Mouse (Mus musculus): Measurements from ENCODE around the gene Hoxc9.

Gene Hoxc9

DNA sequence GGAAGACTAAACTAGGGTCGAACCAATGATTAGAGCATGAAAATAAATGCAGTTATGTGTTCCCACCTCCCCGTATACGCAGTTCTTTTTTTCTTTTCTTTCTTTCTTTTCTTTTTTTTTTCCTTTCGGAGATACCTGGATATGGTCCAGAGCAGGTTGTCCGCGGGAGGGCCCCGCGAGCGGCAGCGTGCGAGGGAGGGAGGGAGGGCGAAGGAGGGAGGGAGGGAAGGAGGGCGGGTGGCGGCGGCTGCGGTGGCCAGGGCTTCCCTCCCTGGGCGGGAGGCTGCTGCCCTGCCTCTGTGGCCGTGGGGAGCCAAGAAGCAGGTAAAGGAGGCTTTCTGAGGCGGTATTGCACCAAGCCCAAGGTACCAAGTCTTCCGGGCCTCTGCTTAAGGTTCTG, at the start of gene Hoxc9:
TSS of gene Hoxc9 (plus strand) at position 269 of the 400 bp plus-strand sequence.
- DNase-seq: no peak

DNA sequence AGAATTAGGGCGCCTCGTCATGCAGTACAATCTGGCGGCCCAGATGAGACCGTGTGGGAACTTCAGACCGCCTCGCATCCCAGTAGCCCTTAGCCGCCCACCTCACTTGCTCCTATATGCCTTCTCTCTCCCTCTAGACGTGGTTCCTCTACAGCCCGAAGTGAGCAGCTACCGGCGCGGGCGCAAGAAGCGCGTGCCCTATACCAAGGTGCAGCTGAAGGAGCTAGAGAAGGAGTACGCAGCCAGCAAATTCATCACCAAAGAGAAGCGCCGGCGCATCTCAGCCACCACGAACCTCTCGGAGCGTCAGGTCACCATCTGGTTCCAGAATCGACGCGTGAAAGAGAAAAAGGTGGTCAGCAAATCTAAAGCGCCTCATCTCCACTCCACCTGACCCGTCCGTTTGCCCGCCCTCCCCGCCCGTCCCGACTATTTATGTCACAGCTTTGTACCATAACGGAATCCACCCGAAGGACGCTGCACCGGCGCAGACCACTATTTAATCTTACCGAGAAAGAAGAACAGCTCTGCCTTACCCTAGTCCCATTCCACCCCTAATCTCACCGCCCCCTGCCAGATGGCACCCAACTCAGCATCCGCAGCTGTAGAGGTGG, 49.1 kb upstream of the Hoxc9 start:
- DNase-seq: no peak

DNA sequence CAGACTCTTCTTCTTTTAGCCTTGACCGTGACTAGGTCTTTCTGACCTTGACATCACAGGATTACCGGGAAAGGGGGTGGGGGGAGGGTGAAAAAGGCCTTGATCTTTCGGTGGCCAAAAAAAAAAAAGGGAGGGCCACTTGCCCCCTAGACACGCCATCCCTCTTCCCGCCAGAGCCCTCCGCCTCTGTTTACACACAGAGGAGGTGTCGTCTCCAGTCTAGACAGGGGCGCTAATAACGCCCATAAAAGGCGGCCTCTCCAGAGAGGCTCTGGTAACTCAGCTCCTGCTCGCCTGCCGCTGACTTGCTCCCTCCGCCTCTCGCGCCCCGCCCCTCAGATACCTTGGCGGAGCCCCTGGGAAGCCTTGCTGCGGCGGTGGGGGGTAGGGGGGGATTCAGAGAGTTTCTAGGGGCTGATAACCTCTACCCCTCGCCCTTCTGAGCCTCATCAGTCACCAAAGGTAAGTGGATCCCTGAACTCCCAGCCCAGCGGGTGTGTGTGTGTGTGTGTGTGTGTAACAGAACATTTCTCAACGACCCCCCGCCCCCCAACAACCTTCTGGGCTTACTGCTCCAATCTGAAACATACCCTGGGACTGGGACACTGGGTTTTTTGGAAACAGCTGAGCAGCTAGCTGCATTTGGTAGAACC, 44.4 kb upstream of the Hoxc9 start:
- DNase-seq: no peak

DNA sequence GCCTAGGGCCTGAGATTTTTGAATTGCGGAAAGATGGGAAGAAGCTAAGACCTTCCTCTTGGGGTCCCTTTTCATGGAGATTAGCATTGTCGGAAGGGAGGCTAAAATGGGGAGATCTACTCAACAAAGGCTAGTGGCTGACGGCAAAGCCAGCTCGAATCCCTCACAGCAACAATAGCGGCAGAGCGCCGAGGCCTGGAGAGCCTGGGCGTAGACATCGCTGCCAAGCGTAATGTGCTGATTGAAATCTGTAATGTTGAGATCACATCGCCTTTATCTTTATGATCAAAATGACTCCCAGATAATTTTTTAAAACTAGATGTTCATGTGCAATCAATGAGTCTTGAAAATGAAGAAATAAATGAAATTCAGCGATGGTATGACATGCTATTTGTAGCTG, 41.8 kb upstream of the Hoxc9 start:
- DNase-seq: no peak

DNA sequence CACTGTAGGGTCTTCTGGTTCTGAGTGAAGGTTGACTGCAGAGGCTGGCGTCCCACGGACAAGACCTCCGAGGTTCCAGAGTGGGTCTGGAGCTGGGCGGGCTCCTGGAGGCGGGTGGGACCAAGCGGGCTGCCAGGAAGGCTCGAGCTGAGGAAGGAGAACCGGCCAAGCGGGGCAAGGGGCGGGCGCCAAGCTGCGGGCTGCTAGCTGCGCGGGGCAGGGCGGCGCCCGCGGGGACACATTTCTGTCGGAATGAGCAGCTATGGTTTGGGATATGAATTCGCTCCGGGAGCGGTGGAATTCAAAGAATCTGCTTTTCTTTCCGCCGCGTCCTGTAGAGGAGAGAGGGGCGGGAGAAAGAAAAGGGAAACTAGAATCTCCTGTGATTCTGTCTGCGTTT, 41.3 kb upstream of the Hoxc9 start:
- DNase-seq: no peak

DNA sequence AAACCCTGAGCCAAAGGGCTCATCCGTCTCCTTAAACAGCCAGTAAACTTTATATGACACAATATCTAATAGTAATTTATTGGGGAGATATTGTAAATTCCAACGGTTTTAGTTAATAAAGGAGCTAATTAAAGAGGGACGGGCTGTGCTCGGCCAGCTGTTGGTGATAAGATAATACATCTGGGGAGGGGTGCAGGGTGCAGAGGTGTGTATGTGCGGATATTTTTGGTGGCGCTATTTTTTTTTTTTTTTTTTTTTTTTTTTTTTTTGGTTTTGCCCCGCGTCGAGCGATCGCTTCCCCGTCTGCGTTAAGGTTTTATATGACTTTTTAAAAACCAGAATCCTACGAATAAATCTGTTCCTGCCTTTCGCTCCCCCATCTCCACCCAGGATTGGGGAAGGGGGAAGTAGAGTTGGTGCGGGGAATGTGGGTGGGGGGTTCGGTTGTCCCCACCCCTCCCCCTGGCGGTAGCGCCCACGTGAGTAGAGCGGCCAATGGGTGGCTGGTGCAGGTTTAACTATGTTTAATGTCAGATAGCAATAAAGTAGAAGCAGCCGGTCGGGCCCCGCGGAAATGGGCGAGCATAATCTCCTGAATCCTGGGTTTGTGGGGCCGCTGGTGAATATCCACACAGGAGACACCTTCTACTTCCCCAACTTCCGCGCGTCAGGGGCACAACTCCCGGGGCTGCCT, 39.8 kb upstream of the Hoxc9 start, which contains the start of gene Hoxc12:
TSS of gene Hoxc12 (plus strand) at position 479 of the 694 bp plus-strand sequence.
- no peak for DNase-seq

DNA sequence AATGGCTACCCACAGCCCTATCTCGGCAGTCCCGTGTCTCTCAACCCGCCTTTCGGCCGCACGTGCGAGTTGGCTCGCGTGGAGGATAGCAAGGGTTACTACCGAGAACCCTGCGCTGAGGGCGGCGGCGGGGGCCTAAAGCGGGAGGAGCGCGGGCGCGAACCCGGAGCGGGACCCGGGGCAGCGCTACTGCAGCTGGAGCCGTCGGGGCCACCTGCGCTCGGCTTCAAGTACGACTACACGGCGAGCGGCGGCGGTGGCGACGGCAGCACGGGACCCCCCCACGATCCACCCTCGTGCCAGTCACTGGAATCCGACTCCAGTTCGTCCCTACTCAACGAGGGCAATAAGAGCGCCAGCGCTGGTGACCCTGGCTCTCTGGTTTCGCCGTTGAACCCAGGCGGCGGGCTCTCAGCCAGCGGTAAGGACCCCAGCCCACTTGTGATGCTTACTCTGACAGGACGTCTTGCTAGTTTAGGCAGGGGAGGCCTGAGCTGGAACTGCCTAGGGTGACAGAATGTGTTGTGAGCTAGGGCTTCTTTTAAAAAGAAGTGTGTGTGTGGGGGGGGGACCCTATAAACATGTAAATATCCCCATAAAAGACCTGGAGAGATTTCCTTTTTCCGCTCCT, 39.1 kb upstream of the Hoxc9 start:
- no peak for DNase-seq

DNA sequence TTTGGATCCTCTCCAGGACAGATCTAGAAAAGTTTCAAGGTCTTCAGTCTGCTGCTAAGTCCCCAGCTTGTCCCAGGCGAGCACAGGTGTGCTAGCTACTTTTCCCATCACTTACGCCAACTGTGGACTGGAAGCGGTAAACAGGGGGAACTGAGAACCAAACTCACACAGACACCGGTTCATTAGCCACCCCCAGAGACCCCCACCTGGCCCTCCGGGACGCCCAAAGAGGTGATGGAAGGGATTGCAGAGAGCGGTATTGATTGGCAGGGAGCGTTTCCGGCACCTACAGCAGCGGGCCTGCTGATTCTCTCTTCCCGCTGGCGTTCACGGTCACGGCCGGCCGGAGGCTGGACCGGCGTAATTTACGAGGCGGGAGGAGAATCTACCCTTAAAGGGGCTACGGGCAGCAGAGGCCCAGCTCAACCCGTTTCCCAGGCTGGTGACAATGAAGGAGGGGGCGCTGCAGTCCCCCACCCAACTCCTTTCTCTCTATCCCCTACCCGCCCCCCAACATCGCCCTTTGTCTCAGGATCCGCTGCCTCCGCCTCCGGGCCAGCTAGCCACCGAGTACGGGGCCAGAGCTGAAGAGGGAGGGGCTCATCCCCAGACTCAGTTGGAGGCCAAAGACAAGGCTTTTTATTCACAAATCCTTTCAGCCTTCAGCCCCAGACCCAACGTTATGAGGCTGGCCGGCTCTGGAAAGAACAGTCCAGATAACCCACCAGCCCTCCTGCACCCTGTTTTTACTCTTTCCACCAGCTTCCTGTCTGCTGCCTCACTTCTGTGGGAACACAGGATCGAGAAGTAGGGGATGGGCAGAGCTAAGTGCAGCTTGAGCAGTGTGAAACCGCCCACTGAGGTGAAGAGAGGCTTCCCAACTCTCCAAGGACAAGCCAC, 36.7 kb upstream of the Hoxc9 start:
- DNase-seq: no peak

DNA sequence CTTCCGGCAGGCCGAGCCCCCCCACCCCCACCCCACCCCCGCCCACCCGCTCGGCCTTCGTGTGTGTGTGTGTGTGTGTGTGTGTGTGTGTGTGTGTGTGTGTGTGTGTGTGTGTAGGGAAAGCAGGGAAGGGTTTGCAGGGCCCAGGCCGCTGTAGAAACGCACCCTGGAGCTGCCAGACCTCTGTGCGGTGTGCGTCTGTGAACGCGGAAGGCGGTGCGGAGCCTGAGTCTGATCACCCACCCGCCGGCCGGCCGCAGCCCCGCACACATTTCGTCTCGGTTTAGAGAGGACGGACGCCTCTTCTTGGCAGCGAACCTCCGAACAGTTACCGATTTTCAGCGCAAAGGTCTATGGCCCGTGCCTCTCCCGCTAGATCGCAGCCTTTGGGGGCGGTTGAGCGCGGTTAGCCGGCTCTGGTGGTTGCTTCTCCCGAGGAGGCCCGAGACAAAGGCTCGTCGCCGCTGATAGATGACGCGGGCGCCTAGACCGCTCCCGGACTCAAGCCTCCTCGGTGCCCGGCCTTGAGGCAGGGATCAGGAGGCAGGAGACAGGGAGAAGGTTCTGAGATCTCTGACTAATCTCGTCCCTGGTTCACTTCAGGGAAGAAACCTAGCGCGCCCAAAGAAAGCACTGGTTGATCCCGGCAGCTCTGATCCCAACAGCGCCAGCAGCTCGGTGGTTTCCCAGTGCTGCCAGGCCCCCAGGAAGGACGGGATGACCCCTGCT, 33.3 kb upstream of the Hoxc9 start:
- no peak for DNase-seq

DNA sequence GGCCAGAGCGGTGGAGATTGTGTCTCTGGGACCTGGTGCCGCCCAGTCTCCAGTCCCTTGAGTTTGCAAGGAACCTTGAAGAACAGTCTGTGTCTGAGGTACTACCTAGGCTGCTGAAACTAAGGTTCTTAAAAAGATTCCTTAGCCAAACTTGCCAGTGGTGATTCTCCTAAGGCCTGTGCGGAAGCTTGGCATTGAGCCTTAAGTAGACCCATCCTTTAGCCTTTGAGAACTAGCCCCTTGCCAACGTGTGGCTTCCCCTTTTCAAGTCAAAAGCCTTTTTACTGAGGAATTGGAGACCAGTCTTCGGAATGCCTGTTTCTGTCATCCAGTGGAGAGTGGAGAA, 32.8 kb upstream of the Hoxc9 start:
- DNase-seq: no peak

DNA sequence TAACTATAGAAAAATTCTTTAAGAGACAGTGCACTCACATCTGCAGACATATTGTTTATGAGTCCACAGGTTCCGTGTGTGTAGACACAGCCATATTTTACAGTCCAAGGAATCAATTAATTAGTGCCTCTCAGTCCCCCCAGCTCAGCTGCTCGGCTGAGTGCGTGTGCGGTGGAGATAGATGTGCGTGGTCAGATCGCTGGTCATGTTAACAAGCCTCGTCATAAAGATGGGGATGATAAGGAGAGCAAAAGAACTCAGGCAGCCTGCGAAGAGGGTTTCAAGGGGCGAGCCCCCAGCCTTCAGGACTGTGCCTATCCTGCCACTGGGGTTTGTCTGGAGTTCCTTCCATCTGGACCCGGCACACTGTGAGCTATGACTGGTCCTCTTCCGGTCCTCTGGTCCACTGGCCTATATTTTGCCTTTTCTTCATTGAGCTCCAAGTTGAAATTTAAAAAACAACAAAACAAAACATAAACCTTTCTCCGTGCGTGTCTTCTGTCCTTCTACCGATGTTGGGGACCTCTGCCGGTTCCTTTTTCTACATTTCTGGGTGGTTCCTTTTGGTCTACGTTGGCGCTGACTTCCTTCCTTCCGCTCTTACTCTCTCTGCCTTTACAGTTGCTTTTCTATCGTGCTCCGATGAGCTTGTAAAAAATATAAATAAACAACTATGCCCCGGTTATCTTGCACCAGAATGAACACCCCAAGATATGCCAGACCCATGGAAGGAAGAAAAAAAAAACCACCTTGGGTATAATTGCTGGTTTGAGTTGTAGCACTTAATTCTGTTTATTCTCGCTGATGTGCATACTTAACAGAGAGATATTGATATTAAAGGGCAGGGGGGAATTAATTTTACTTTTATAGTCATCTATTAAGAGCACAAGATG, 30.8 kb upstream of the Hoxc9 start:
- DNase-seq: no peak

DNA sequence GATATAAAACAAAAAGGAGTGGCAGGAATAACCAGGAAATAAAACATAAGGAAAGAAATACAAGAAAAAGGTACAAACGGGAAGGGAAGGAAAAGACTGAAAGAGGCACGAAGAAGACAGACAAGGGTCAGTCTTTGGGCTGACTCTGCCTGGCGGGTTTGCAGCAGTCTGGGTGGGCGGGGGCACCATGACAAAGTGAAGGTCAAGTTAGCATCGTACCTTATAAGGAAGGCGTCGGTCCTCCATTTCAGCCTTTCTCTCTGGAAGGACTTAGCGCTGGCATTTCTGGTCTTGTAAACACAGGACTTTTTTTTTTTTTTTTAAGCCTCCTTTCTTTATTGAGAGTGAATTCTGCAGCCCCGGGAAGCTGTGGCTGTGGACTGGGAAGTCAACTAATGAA, 29.0 kb upstream of the Hoxc9 start:
- no peak for DNase-seq

DNA sequence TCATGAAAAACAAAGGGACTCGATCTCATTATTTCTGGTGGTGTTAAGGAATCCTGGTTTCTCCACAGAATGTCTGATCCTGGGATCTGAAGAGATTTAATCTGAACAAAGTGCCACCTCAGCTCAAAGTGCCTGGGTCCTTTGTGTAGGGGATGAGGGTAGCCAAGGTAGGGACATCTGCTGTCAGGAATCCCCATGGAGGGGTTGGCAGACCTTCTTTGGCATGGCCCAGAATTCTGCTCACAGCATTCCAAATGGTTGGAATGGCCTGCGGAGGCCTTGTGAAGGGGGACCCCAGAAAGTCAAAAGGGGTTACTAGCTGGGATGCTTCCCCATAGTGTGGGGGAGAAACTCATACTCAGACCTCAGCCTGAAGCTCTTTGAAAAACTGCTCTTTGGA, 27.4 kb upstream of the Hoxc9 start:
- DNase-seq: no peak

DNA sequence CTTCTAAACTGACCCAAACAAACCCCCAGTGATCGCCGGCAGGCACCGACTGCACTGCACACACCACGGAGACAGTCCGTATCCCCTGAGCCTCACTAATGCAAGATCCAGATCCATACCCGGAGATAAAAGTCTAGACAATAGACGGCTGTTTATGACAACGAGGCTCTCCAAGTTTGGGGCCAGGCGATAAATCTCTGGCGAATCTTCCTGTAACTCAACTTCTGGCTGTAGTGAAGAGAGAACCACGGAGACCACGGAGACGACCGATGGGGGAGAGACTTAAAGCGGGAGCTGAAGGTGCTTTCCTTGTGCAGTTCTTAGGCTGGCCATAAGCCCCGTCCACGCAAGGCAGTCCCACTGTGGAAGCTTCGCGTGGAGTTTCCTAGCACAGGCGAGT, 26.5 kb upstream of the Hoxc9 start:
- DNase-seq: no peak

DNA sequence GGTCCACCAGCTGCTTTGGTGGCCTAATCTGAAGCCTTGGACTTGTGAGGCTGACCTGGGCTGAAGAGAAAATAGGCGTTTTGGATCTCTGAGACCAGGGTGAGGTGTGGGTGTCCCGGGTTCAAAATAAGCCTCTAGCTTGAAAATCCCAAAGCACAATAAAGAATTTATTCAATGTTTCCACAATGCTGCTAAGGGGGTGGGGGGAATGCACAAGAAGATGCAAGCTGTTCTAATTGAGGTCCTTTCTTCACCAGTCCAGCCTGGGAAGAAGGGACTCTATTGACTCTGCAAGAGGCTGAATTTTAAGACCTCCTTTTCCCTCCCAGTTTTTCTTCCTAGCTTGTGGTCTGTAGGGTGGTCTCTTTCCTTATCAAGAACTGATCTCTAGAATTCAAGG, 25.4 kb upstream of the Hoxc9 start:
- no peak for DNase-seq

DNA sequence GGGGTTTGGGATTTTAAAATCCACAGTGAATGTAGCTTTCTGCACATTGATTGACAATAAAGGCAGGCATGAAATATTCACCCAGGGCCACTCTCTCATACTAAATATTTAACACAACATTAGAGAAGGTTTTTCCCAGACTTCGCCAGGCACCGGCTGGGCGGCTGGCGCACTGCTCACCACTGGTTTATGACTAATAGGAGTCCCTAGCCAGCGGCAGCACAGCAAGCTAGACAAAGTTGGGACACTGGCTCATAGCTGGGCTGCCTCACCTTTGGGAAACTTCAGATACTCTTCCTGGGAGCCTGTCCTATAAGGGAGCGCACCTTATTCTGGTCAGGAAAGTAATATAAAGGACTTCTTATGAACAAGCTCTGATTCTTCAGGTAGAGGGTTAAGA, 22.7 kb upstream of the Hoxc9 start:
- DNase-seq: no peak

DNA sequence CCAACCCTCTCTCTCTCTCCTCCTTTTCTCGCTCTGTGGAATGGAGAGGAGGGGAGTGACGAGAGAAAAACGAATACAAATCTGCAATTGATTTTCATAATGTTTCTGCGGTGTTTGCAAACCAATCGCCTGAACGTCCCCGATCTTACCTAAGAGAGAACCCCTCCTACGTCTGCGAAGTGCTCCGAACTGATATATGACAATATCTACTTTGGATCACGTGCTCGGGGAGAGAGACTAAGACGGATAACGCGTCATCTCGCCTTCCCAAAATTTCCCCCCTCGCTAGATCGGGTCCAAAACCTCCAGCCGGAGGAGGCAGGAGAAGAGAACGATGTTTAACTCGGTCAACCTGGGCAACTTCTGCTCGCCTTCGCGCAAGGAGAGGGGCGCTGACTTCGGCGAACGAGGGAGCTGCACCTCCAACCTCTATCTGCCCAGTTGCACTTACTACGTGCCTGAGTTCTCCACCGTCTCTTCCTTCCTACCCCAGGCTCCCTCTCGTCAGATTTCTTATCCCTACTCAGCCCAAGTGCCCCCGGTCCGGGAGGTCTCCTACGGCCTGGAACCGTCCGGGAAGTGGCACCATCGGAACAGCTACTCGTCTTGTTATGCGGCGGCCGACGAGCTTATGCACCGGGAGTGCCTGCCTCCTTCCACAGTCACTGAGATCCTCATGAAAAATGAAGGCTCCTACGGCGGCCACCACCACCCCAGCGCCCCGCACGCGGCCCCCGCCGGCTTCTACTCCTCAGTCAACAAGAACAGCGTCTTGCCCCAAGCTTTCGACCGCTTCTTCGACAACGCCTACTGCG, 21.8 kb upstream of the Hoxc9 start, which contains the start of gene Hoxc11:
TSS of gene Hoxc11 (plus strand) at position 236 of the 815 bp plus-strand sequence.
- DNase-seq: no peak

DNA sequence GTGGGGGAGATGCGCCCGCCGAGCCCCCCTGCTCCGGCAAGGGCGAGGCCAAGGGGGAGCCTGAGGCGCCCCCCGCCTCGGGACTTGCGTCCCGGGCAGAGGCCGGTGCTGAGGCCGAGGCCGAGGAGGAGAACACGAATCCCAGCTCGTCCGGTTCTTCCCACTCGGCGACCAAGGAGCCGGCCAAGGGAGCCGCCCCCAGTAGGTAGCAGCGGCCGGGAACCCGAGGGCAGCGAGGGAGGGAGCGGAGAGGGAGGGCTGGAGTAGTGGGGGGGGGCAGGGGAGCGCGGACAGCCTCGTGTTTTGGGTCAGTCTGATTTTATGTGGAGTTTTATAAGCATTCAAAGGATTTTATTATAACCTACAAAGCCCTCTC, 21.2 kb upstream of the Hoxc9 start:
- no peak for DNase-seq

DNA sequence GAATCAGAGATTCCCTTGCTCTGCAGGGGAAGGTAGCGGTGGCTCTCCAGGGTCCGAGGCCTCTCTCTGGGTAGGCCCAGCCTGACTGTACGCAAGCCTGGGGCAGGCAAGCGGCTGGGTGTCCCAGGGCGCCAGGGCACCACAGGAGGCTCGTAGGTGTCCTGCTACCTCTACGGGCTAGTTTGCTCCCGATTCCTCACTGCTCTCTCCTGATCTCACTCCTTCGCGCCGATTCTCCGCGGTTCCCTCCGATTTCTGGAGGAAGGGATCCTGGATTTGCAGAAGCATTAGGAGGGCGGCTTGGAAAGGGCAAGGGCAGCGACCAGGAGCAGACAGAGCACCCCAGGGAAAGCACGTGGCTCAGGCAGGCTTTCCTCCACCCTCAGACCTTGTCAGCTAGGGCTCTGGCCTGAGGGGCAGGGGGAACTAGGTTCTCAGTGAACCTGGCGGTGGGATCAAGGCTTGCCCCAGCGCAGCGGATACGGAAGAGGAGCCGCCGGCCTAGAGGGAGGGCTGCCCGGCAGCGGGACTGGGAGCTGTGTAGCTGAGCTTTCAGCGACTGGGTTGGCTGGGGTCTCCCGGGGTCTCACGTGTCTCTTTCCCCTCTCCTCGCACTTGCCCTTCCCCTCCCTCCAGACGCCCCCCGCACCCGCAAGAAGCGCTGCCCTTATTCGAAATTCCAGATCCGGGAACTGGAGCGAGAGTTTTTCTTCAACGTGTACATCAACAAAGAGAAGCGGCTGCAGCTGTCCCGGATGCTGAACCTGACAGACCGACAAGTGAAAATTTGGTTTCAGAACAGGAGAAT, 20.2 kb upstream of the Hoxc9 start:
- DNase-seq: no peak

All from liver (tissue).